Mouse (Mus musculus) C2C12 (cell line): ENCODE measurements around the gene Crtam.

Experiments used
- CEBPB ChIP-seq: IDR thresholded peaks from one replicate; pipeline ENCODE4 v1.6.1; 2011; ENCODE audit warnings: low read depth, mild to moderate bottlenecking, control low read depth, moderate library complexity
- CTCF ChIP-seq: IDR thresholded peaks from one replicate; pipeline ENCODE4 v1.5.1; 2011; ENCODE audit not compliant: control insufficient read depth, insufficient read depth, insufficient read length
- FOSL1 ChIP-seq: IDR thresholded peaks from one replicate; pipeline ENCODE4 v1.8.0; 2011; ENCODE audit warnings: mild to moderate bottlenecking, low read length; ENCODE audit not compliant: poor library complexity, insufficient read depth, severe bottlenecking
- MAX ChIP-seq: IDR thresholded peaks from one replicate; pipeline ENCODE4 v1.6.1; 2011; ENCODE audit warnings: mild to moderate bottlenecking, control low read depth
- MYOD1 ChIP-seq: IDR thresholded peaks from one replicate; pipeline ENCODE4 v1.6.1; 2011; ENCODE audit warnings: low read depth; ENCODE audit not compliant: control insufficient read depth, insufficient read length
- USF1 ChIP-seq: IDR thresholded peaks from one replicate; pipeline ENCODE4 v1.6.1; 2011; ENCODE audit warnings: low read depth, mild to moderate bottlenecking, control low read depth, moderate library complexity

DNA sequence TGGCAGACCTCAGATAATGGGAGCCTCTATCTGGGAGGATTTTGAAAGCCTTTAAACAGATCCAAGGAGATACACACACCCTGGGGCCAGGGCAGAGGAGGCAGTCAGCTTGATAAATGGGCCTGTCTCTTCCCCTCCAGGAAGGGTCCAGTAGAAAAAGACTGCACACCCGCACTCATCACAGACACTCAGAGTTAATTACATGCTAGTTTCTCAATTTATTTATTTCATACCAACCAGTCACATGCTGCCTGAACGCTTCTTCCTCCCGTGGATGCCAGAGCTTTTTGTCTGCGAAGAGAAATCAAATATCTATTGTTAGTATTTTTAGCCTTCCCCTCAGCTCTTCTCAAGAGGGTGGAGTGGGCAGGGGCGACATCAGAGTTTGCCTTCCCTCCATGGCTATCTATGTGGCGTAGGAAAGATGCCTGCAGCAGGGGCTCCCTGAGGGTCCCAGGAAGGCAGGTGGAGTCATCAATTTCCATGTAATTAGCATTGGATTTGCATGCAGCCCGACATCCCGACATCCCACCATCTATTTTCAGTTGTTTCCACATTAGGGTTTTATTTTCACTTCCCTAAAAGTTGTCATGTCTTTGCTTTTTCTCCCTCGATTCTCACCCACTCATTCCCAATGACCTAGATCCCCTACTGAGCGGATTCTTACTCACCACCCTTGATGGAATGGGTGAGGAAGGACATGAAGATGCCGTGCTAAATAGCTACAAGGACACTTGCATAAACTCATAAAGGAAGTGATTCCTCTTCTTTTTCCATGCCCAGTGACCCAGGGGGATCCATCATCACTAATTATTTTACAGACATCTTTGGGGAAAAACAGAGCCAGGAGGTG is 46.9 kb upstream of the Crtam start:
- no peak for TF ChIP-seq CTCF
- TF ChIP-seq MAX = no peak
- TF ChIP-seq USF1 = no peak
- TF ChIP-seq MYOD1 = no peak
- no peak for TF ChIP-seq FOSL1
- no peak for TF ChIP-seq CEBPB
